Mouse (Mus musculus) subcutaneous adipose tissue, adult 2 months (tissue): ENCODE data around the gene Ebf3. TPM values are rescaled to one million over a fixed set of nuclear protein-coding genes. Genes with fewer than 3 reads are reported as not detected.

ENCODE experiments used
- polyA plus RNA-seq: library from polyadenylated mRNA; depleted of rRNA; stranded (reverse); fragments of >200 nt; gene quantifications from 2 replicates; pipeline ENCODE4 v1.2.3, GENCODE M21; 2012; ENCODE audit warnings: low replicate concordance; rRNA removed

Gene Ebf3
- polyA plus RNA-seq = 10.3 and 24.0 TPM in 2 replicates

GRCm38 (mm10) chr7:137313904-137314691, at the start of gene Ebf3:
TSS of gene Ebf3 (minus strand) at chr7:137314445.

Other genes starting within 250 kb of the Ebf3 start
- 7.3 and 9.7 TPM in 2 replicates for gene 9430038I01Rik, start 96.3 kb upstream of the Ebf3 start, polyA plus RNA-seq
- 54.4 and 62.7 TPM in 2 replicates for gene Glrx3, start 123.2 kb upstream of the Ebf3 start, polyA plus RNA-seq